Mouse (Mus musculus) A20 (cell line): Measurements from ENCODE around the gene Tmem39b.
"Not testable (repeated sequence)": the region's sequence is repeated elsewhere in the genome, so short reads cannot be mapped to it uniquely, and the experiment has no call there.

Experiments
- DNase-seq: peaks from one replicate; pipeline ENCODE4 v3.0.0-alpha.2; 2011; ENCODE audit warnings: low read depth, low spot score

Tmem39b gene

GRCm38 (mm10) chr4:129696158-129696985 is at the start of gene Tmem39b:
Gene Tmem39b (minus strand): TSS chr4:129696838.
- peak; percentile 95 for DNase-seq

- DNase-seq = peak; percentile 55
Measured at GRCm38 (mm10) chr4:129746106-129746505, 49.5 kb upstream of the Tmem39b start.

- DNase-seq = peak; percentile 73
Measured at GRCm38 (mm10) chr4:129743494-129743893, 46.9 kb upstream of the Tmem39b start.

GRCm38 (mm10) chr4:129743010-129743390 is 46.4 kb upstream of the Tmem39b start:
- no peak for DNase-seq

GRCm38 (mm10) chr4:129742232-129743009 is 45.8 kb upstream of the Tmem39b start, which contains the start of gene Khdrbs1:
Gene Khdrbs1 (minus strand): TSS chr4:129742303.
- DNase-seq = peak; percentile 99

- DNase-seq = no peak
Measured at GRCm38 (mm10) chr4:129741974-129742231, 45.3 kb upstream of the Tmem39b start.

- DNase-seq = peak; percentile 74
Measured at GRCm38 (mm10) chr4:129741251-129741973, 44.8 kb upstream of the Tmem39b start.

GRCm38 (mm10) chr4:129739111-129739645 is 42.5 kb upstream of the Tmem39b start:
- DNase-seq = peak; percentile 20

- DNase-seq = no peak
Measured at GRCm38 (mm10) chr4:129736173-129736572, 39.5 kb upstream of the Tmem39b start.

GRCm38 (mm10) chr4:129735485-129735884 is 38.8 kb upstream of the Tmem39b start:
- DNase-seq = not testable (repeated sequence)

- no peak for DNase-seq
Measured at GRCm38 (mm10) chr4:129731423-129731822, 34.8 kb upstream of the Tmem39b start.

- no peak for DNase-seq
Measured at GRCm38 (mm10) chr4:129716310-129716709, 19.7 kb upstream of the Tmem39b start.

GRCm38 (mm10) chr4:129709486-129710129 is 13.0 kb upstream of the Tmem39b start:
- no peak for DNase-seq

- no peak for DNase-seq
Measured at GRCm38 (mm10) chr4:129706750-129707149, 10.1 kb upstream of the Tmem39b start.

- DNase-seq = no peak
Measured at GRCm38 (mm10) chr4:129702454-129702853, 5.8 kb upstream of the Tmem39b start.

- peak; percentile 84 for DNase-seq
Measured at GRCm38 (mm10) chr4:129701503-129702377, 5.1 kb upstream of the Tmem39b start.

- DNase-seq = not testable (repeated sequence)
Measured at GRCm38 (mm10) chr4:129700661-129701060, 4.0 kb upstream of the Tmem39b start.

GRCm38 (mm10) chr4:129700216-129700615 is 3.6 kb upstream of the Tmem39b start:
- DNase-seq = no peak

GRCm38 (mm10) chr4:129697191-129697590 is 553 bp upstream of the Tmem39b start:
- DNase-seq = no peak

- DNase-seq = no peak
Measured at GRCm38 (mm10) chr4:129695815-129696157, 852 bp downstream of the Tmem39b start.
